Mouse (Mus musculus): ENCODE measurements around the gene Hspa8. TPM values are rescaled to one million over a fixed set of nuclear protein-coding genes. Genes with fewer than 3 reads are reported as not detected.
"Not testable (repeated sequence)": the region's sequence is repeated elsewhere in the genome, so short reads cannot be mapped to it uniquely, and the experiment has no call there.

Gene Hspa8
- polyA plus RNA-seq, 1 experiment from 2014 or later: 1,780 TPM

DNA sequence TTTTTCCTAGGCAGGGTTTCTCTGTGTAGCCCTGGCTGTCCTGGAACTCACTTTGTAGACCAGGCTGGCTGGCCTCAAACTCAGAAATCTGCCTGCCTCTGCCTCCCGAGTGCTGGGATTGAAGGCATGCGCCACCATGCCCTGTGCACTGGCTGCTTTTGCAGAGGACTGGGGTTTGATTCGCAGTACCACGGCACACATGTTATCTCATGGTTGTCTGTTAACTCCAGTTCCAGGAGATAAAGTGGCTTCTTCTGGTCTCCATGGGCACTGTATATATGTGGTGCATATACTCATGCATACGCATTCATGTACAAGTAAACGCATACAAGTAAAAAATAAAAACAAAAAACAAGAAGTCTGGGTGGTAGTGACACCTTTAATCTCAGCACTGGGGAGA is 14.0 kb upstream of the Hspa8 start:
- H3K4me3 ChIP-seq (replicated peaks); H3K4me2 ChIP-seq; H3K36me3 ChIP-seq; ATAC-seq (ENCODE audit: low read depth); H3K9me3 ChIP-seq (replicated peaks); H3K9ac ChIP-seq; H3K27ac ChIP-seq; DNase-seq: not testable (repeated sequence)
- Histone ChIP-seq H3K27me3 (peaks cover 25% of the 10 kb centered on the region), H3K4me1 (replicated peaks) (peaks cover 23% of the 10 kb centered on the region)
- 70% methylated on average over 6 of the region's 6 CpGs for WGBS (ENCODE audit: insufficient replicate concordance)

DNA sequence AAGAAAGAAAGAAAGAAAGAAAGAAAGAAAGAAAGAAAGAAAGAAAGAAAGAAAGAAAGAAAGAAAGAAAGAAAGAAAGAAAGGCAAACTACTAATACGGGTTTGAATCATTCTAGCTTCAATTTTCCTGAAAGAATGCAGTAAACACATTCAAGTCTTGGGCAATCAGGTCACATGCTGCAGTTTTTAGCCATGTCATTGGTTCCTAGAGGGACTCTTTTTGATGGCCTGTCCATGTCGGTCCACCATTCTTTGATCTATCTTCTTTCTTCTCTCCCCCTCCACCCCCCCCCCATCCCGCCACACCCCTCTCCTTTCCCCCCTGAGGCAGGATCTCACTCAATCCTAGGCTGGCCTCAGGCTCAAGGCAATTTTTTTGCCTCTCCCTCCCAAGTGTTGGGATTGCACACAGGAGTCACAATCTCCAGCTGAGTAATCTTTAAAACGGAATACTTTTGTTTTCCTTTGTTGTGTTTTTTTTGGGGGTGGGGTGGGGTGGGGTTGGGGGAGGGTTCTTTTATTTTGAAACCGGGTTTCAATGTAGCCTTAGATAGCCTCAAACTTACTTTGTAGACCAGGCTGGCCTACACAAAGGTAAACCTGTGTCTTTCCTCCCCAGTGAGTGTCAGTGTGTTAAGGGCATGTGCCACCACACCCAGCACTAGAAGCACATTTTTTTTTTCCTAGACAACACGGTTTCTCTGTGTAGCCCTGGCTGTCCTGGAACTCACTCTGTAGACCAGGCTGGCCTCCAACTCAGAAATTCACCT is 8.7 kb upstream of the Hspa8 start:
- DNase-seq: no peak
- H3K9ac ChIP-seq: no peak overlapping the region

GRCm38 (mm10) chr9:40793581-40793980 is 7.2 kb upstream of the Hspa8 start:
- ATAC-seq (ENCODE audit: low read depth) (no peak), DNase-seq (no peak)
- no peak overlapping the region for H3K27ac ChIP-seq
- no peak overlapping the region for H3K9ac ChIP-seq
- no peak overlapping the region for H3K4me2 ChIP-seq
- H3K27me3 ChIP-seq: no peaks in the 10 kb centered on the region
- H3K4me3 ChIP-seq (replicated peaks): no peak overlapping the region
- no peaks in the 10 kb centered on the region for H3K9me3 ChIP-seq (replicated peaks)
- WGBS (ENCODE audit: insufficient replicate concordance): 72% methylated on average over 5 of the region's 5 CpGs
- H3K36me3 ChIP-seq: no peaks in the 10 kb centered on the region
- H3K4me1 ChIP-seq (replicated peaks): peaks cover 19% of the 10 kb centered on the region

More for the DNA sequence above, 8.7 kb upstream of the Hspa8 start:
- Histone ChIP-seq H3K36me3 (no peaks in the 10 kb centered on the region), H3K9me3 (replicated peaks) (no peaks in the 10 kb centered on the region), H3K4me1 (replicated peaks) (peaks cover 9% of the 10 kb centered on the region; the same call in 1 of the 2 replicates), H3K4me3 (replicated peaks) (no peak overlapping the region), H3K27ac (no peak overlapping the region), H3K27me3 (no peaks in the 10 kb centered on the region), H3K4me2 (no peak overlapping the region)
- ATAC-seq (ENCODE audit: low read depth): no peak
- 65% methylated on average over 6 of the region's 6 CpGs for WGBS (ENCODE audit: insufficient replicate concordance)

DNA sequence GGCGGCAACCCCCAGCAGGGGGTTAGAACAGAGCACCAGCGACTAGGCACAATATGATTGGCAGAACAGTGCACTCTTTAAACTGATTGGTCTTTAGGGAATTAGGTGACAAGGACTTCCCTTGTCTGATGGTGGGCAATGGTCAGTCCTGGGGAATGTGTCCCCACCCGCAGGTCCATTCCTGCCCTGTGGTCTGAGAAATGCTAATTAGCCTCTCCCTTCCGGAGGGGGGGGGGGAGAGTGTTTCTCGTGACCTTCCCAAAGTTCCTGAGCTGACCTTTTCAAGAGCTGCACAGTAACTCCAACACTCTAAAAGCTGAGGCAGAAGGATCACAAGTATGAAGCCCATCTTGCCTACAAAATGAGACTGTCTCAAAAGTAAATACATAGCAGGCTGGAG is 6.5 kb upstream of the Hspa8 start:
- DNase-seq (no peak), ATAC-seq (ENCODE audit: low read depth) (no peak)
- no peaks in the 10 kb centered on the region for H3K36me3 ChIP-seq
- H3K4me2 ChIP-seq: no peak overlapping the region
- H3K9ac ChIP-seq: no peak overlapping the region
- H3K4me3 ChIP-seq (replicated peaks): no peak overlapping the region
- no peaks in the 10 kb centered on the region for H3K27me3 ChIP-seq
- H3K9me3 ChIP-seq (replicated peaks): no peaks in the 10 kb centered on the region
- H3K4me1 ChIP-seq (replicated peaks): peaks cover 26% of the 10 kb centered on the region
- H3K27ac ChIP-seq: no peak overlapping the region
- WGBS (ENCODE audit: insufficient replicate concordance): 47% methylated on average over 5 of the region's 5 CpGs

GRCm38 (mm10) chr9:40794926-40795325 is 5.9 kb upstream of the Hspa8 start:
- 65% methylated on average over 5 of the region's 5 CpGs for WGBS (ENCODE audit: insufficient replicate concordance)
- no peaks in the 10 kb centered on the region for H3K27me3 ChIP-seq
- no peak for ATAC-seq (ENCODE audit: low read depth)

DNA sequence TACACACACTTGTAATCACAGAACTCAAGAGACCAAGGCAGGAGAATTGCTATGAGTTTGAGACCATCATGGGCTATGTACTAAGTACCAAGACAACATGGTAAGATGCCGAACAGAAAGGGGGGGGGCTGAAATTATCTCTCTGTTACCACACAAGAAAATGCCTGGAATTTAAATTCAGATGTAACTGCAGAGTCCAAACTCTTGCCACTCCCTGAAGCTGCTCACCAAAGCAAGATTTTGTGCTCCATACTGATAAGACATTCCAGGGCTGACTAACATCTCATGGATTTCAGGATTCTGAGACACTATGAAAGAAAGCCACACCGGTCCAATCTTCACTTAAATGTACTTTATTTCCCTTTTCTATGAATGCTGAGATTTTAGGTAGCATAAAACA is 5.2 kb upstream of the Hspa8 start:
- no peak overlapping the region for H3K4me3 ChIP-seq (replicated peaks)
- DNase-seq (no peak), ATAC-seq (ENCODE audit: low read depth) (no peak)
- H3K9me3 ChIP-seq (replicated peaks): no peaks in the 10 kb centered on the region
- 52% methylated on average over 2 of the region's 2 CpGs for WGBS (ENCODE audit: insufficient replicate concordance)
- no peaks in the 10 kb centered on the region for H3K27me3 ChIP-seq
- no peak overlapping the region for H3K4me2 ChIP-seq
- no peak overlapping the region for H3K27ac ChIP-seq
- no peaks in the 10 kb centered on the region for H3K36me3 ChIP-seq
- H3K4me1 ChIP-seq (replicated peaks): peaks cover 30% of the 10 kb centered on the region
- no peak overlapping the region for H3K9ac ChIP-seq

More at GRCm38 (mm10) chr9:40794926-40795325, 5.9 kb upstream of the Hspa8 start:
- Histone ChIP-seq H3K27ac (no peak overlapping the region), H3K4me1 (replicated peaks) (peaks cover 30% of the 10 kb centered on the region), H3K4me3 (replicated peaks) (no peak overlapping the region), H3K36me3 (no peaks in the 10 kb centered on the region), H3K9ac (no peak overlapping the region), H3K4me2 (no peak overlapping the region), H3K9me3 (replicated peaks) (no peaks in the 10 kb centered on the region)
- no peak for DNase-seq

- ATAC-seq (ENCODE audit: low read depth) (no peak), DNase-seq (no peak)
- Histone ChIP-seq H3K4me2 (no peak overlapping the region), H3K27me3 (no peaks in the 10 kb centered on the region), H3K27ac (no peak overlapping the region), H3K9ac (no peak overlapping the region), H3K4me1 (replicated peaks) (peaks cover 30% of the 10 kb centered on the region), H3K36me3 (no peaks in the 10 kb centered on the region), H3K9me3 (replicated peaks) (no peaks in the 10 kb centered on the region), H3K4me3 (replicated peaks) (no peak overlapping the region)
- 37% methylated on average over 4 of the region's 4 CpGs for WGBS (ENCODE audit: insufficient replicate concordance)
Measured at GRCm38 (mm10) chr9:40796054-40796453, 4.7 kb upstream of the Hspa8 start.

GRCm38 (mm10) chr9:40798247-40798960 is 2.4 kb upstream of the Hspa8 start:
- Histone ChIP-seq H3K27ac (peak overlapping the region; percentile 95), H3K4me2 (peak overlapping the region; percentile 91), H3K9me3 (replicated peaks) (no peaks in the 10 kb centered on the region), H3K27me3 (no peaks in the 10 kb centered on the region), H3K9ac (peak overlapping the region; percentile 98), H3K4me1 (replicated peaks) (peaks cover 35% of the 10 kb centered on the region), H3K4me3 (replicated peaks) (peak overlapping the region; percentile 93), H3K36me3 (peaks cover 17% of the 10 kb centered on the region)
- peak; percentile 45 for DNase-seq
- ATAC-seq (ENCODE audit: low read depth): no peak
- WGBS (ENCODE audit: insufficient replicate concordance): 24% methylated on average over 9 of the region's 9 CpGs

- DNase-seq: no peak
- Histone ChIP-seq H3K4me2 (peak overlapping the region; percentile 91), H3K36me3 (peaks cover 24% of the 10 kb centered on the region), H3K4me1 (replicated peaks) (peaks cover 41% of the 10 kb centered on the region), H3K9ac (peak overlapping the region; percentile 98), H3K4me3 (replicated peaks) (peak overlapping the region; percentile 93), H3K9me3 (replicated peaks) (no peaks in the 10 kb centered on the region), H3K27me3 (no peaks in the 10 kb centered on the region), H3K27ac (peak overlapping the region; percentile 95)
- WGBS (ENCODE audit: insufficient replicate concordance): 28% methylated on average over 3 of the region's 3 CpGs
- no peak for ATAC-seq (ENCODE audit: low read depth)
Measured at GRCm38 (mm10) chr9:40799112-40799511, 1.7 kb upstream of the Hspa8 start.

GRCm38 (mm10) chr9:40799837-40800501 is 815 bp upstream of the Hspa8 start:
- peak overlapping the region; percentile 91 for H3K4me2 ChIP-seq
- peaks cover 32% of the 10 kb centered on the region for H3K36me3 ChIP-seq
- ATAC-seq (ENCODE audit: low read depth) (no peak; the same call in 1 of the 2 replicates), DNase-seq (peak; percentile 64)
- peak overlapping the region; percentile 98 for H3K9ac ChIP-seq
- peaks cover 40% of the 10 kb centered on the region for H3K4me1 ChIP-seq (replicated peaks)
- H3K4me3 ChIP-seq (replicated peaks): peak overlapping the region; percentile 93
- H3K27me3 ChIP-seq: no peaks in the 10 kb centered on the region
- H3K27ac ChIP-seq: peak overlapping the region; percentile 95
- 1% methylated on average over 30 of the region's 30 CpGs for WGBS (ENCODE audit: insufficient replicate concordance)
- no peaks in the 10 kb centered on the region for H3K9me3 ChIP-seq (replicated peaks)
